Mouse (Mus musculus) adipocyte (in vitro differentiated cells): ENCODE data around the gene Dnm3.
A peak's percentile ranks its signal among the peaks of the same experiment; 100 is the strongest.

ENCODE experiments used
- DNase-seq: peaks from one replicate; pipeline ENCODE4 v3.0.0-alpha.2; 2016; ENCODE audit warnings: low spot score

Gene Dnm3

GRCm38 (mm10) chr1:162160718-162161117 is 317.1 kb downstream of the Dnm3 start:
- DNase-seq, result no peak

DNA sequence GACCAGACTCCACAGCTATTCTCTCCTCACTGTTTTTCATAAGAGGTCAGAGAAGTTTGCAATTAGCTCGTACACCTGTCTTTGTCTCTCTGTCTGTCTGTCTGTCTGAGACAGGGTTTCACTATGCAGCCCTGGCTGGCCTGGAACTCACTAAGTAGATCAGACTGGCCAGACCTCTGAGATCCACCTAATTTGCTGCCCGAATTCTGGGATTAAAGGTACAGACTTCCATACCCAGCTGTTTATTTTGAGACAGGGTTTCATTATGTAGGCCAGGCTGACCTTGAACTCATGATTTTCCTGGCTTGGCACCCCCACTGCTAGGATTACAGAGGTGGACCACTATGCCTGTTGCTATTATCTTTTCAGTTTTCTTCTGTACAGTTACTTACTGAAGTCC is 319.3 kb downstream of the Dnm3 start:
- no peak for DNase-seq

DNA sequence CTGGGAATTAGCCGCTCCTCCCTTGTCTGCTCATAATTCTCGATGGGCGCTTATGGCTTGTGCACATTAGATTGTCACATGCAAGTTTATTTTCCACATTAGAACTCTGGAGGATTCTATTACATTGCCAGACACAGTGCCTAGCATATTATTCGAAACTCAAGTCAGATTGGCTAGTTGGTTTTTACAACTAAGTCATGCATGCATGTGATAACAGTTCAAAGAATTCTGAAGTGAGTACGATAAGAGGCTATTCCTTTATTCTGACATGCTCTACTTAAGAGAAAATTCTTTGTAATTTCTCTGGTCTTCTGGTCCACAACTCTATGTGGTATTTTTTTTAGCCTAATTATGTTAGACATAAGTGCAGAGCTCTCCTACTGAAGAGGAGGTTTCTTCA is 320.2 kb downstream of the Dnm3 start:
- DNase-seq, result no peak

GRCm38 (mm10) chr1:162156873-162157272 is 321.0 kb downstream of the Dnm3 start:
- no peak for DNase-seq

DNA sequence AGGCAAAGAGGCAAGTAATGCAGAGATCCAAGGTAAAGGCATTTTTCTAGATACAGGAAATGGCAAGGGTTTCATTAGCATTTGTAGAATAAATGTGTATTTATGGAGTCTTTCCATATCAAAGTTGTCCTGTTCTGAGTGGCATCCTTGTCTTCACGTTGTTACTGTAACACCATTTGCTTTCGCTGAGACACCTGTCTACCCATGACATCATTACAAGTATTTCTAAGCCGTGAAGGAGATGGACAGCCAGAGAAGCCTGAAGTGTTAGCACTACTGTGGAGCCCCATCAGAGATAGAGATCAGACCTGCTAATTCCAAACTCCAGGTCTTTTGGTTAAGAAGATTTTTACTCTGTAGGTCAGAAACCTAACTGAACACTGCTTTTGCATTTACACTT is 322.3 kb downstream of the Dnm3 start:
- no peak for DNase-seq

- no peak for DNase-seq
Measured at GRCm38 (mm10) chr1:162153118-162153517, 324.7 kb downstream of the Dnm3 start.

DNA sequence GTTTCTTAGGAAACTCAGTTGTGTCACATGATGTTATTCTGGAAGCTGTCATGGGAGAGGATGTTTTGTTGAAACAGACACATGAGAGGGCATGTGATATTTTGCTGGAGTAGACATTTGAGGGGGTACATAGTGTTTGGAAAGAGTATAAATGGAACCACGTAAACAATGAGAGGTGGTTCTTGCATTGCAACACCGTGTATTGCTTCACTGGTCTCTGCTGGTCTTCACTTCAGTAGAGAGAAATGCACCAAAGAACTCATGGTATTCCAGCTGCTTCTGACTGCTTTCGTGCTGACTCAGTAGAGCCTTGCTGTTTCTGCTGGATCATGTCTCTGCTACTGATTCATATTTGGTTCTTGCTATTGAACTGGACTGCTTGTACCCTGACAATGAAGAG is 328.1 kb downstream of the Dnm3 start:
- DNase-seq, result peak; percentile 32

DNA sequence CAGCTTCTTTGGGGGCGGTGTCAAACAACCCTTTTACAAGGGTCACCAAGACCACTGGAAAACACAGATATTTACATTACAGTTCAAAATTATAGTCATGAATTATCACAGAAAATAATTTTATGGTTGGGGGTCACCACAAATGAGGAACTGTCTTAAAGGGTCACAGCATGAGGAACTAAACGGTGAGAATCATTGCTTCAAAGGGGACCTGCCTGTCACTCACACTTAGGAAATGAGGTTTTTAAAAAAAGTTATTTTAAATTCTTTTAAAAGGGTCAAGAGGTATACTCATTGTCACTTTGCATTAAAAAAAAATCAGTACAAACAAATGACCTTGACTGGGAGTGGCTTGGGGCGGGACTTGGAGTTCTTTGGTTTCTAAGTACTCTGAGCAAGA is 330.3 kb downstream of the Dnm3 start:
- no peak for DNase-seq

GRCm38 (mm10) chr1:162145748-162146147 is 332.1 kb downstream of the Dnm3 start:
- DNase-seq, result no peak

DNA sequence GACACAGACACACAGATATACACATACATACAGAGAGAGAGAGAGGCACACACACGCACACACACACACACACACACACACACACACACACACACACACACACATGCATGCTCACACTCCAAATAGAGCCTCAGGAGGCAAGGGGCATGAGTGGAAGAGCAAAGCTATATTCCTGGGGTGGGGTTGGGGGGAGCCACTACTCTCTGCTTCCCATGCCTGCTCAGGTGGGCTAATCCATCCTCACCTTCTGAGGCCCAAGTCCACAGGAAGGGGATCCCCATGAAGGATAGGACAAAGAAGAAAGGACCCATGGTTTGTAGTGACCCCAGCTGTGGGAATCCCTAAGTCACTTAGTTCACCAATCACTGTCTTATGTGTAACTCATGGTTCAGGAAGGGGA is 332.8 kb downstream of the Dnm3 start:
- DNase-seq, result no peak

DNA sequence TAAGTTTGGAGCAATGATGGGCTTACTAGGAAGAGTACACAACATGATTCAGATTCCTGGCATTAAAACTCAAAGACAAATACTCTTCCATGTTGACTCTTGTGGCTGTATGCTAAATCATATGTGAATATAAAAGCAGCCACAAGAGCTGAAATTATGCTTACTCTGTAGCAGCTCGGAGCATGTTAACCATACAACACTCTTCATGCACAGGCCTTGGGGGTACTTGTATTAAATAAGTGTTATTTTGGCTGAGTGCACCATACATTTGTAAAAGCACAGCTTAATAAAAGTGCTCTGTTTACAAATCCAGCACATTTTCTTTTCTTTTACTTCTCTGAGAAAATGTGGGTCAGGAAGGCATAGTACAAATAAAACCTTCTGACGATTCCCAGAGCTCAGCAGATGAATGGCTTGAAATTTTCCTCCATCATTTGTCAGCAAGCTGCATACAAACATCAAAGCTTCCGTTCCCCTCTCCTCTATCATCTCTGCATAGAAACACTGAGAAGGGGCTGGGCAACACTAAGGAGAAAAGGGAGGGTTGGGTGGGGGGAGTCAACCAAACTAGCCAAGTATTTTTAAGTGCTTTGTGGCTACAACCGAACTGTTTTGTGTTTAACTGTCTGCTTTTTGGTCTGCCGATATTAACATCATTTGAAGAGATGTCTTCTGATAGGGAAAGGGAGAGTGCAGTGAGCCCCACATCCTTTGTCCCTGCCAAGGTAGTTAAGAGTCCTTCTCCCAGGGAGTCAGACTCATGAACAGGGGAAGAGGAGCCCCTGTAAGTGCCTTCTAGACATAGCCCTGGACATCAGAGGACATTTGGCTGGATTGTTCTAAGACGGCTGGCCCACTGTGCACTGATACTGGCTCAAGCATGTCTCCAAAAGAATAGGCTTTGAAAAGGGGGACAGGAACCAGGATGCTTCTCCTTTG is 333.6 kb downstream of the Dnm3 start:
- DNase-seq, result no peak

DNA sequence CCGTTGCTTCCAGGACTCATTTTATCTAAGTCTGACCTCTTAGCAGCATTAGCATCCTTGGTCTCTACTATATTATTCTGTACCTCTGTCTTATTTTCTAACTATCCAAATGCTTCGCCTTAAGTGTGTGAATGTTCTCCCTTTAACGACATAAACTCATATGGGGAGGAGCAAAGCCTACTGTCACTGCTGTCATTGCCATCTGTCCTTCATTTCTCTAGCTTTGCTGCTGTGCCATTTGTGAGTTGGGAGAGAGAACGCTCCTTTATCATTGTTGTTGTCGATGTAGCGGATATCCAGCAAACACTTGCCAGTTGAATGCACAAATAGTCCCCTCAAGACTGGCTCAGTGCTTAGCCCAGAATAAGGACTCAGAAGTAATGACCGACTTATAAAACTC is 335.5 kb downstream of the Dnm3 start:
- DNase-seq, result no peak

- DNase-seq, result no peak
Measured at GRCm38 (mm10) chr1:162136328-162136727, 341.5 kb downstream of the Dnm3 start.

- no peak for DNase-seq
Measured at GRCm38 (mm10) chr1:162135451-162136213, 342.2 kb downstream of the Dnm3 start.

DNA sequence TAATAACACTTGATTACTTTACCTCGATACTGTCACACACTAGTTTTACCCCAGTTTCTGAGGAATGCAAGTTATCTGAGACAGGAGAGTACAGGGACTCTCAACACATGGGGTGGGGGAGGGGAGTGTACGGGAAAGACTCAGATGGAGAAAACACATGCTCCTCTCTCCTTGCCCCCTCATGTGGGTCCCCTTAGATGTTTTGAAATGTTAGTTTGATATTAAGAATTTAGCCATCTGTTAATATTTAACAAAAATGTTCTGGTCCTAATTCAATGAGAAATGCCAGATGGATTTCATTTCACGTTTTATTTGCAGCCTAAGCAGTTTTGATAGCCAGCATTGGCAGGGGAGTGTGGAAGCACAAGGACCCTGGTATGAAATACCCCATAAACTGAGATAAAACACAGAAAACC is 343.2 kb downstream of the Dnm3 start:
- no peak for DNase-seq

DNA sequence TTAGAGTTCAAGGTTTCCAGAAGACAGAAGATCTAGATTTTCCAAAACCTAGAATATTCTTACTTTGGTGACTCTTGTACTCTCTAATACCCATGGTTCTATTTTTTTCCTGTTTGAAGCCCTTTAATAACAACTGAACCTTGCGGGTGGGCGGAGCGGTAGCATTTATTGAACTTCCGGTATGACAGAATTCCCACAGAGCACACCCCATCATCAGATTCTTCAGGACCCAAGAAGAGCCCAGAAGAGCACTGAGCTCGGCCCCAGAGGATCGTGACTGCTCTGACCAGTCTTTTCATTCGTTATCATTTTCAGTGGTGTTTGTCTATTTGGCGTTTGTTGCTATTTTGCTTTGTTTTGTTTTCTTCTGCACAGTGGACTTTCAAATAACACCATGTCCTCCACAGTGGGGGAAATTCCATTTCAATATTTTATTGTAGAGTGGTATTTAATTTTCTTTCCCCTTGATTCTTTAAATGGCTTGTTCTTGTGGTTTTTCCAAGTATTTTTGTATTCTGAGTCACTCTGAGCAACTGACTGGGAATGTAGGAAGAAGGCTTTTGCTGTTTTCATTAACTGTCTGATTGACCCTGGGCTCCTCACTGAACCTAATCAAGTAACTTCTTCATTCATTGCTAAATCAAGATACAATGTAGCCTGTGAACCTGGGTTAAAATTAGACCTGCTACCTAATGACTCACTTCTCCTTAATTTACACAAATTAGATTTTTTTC is 344.8 kb downstream of the Dnm3 start:
- peak; percentile 70 for DNase-seq

- no peak for DNase-seq
Measured at GRCm38 (mm10) chr1:162126856-162127792, 350.7 kb downstream of the Dnm3 start.

DNA sequence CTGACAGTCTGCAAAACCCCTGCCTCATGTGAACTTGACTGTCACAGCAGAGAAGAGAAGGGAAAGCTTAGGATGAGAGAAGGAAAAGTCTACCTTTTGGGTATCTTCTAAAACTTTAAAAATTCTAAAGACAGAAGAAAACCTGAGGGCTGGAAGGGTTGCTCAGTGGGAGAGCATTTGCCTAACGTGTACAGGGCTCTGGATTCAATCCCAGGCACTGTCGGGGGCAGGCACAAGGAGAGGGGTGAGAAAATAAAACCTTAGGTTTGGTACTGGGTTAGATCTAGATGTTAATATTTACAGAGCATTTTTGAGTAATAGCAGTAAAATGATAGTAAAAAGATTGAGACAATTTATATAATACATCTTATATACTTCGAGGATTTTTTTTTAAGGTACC is 353.4 kb downstream of the Dnm3 start:
- no peak for DNase-seq

- DNase-seq, result no peak
Measured at GRCm38 (mm10) chr1:162121441-162122200, 356.2 kb downstream of the Dnm3 start.

DNA sequence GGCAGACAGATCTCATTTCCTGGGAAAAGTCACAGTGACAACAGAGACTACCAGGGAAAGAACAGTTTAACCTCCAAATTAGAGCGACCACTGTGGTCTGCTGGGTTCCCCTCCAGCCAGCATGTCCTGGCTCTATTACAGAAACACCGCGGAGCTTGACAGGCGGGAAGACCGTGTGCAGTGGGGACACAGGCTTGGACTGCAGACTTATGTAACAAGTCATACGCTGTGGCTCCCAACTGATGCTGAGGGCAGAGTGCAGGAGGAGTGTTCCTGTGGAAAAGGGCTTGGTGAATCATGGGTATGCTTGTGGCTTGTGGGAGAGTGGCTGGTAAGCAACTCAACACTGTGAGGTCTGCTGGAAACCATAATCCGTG is 368.4 kb downstream of the Dnm3 start:
- DNase-seq, result no peak
